Mouse (Mus musculus) myocyte (in vitro differentiated cells): ENCODE measurements around the gene Hpd. TPM values are rescaled to one million over a fixed set of nuclear protein-coding genes. Genes with fewer than 3 reads are reported as not detected.

Experiments used
- H3K27me3 ChIP-seq: one replicate; pipeline ENCODE4 v1.6.1; 2011; ENCODE audit not compliant: control insufficient read depth, insufficient read depth, insufficient read length
- H3K36me3 ChIP-seq: one replicate; pipeline ENCODE4 v1.6.1; 2011; ENCODE audit not compliant: control insufficient read depth, insufficient read depth
- H3K4me2 ChIP-seq: one replicate; pipeline ENCODE4 v1.6.1; 2011; ENCODE audit warnings: low read depth, control low read depth
- H3K4me3 ChIP-seq: one replicate; pipeline ENCODE4 v1.5.1; 2011; ENCODE audit warnings: mild to moderate bottlenecking, control low read depth, moderate library complexity
- H3K79me2 ChIP-seq: one replicate; pipeline ENCODE4 v1.6.1; 2011; ENCODE audit not compliant: control insufficient read depth, insufficient read depth
- H3ac ChIP-seq: one replicate; pipeline ENCODE4 v1.6.1; 2011; ENCODE audit not compliant: control insufficient read depth, insufficient read length
- CEBPB ChIP-seq: IDR thresholded peaks from 2 replicates; pipeline ENCODE4 v1.6.1; 2011; ENCODE audit warnings: mild to moderate bottlenecking, moderate library complexity; ENCODE audit not compliant: poor library complexity, insufficient read depth, severe bottlenecking
- E2F4 ChIP-seq: IDR thresholded peaks from one replicate; pipeline ENCODE4 v1.6.1; 2011; ENCODE audit warnings: mild to moderate bottlenecking, control low read depth, moderate library complexity; ENCODE audit not compliant: insufficient read depth
- MAX ChIP-seq: IDR thresholded peaks from one replicate; pipeline ENCODE4 v1.6.1; 2011; ENCODE audit warnings: low read depth, mild to moderate bottlenecking, control low read depth
- MYOD1 ChIP-seq, 3 experiments: IDR thresholded peaks; one replicate each; pipeline ENCODE4 v1.6.1; 2011; ENCODE audit warnings: control low read depth in 2 of 3, low read depth in 2 of 3, mild to moderate bottlenecking in 2 of 3, moderate library complexity in 1 of 3; ENCODE audit not compliant: insufficient read length in 2 of 3, control insufficient read depth in 1 of 3
- MYOG ChIP-seq, 3 experiments: IDR thresholded peaks; one replicate each; pipeline ENCODE4 v1.6.1; 2011; ENCODE audit warnings: control low read depth in 2 of 3, low read depth in 2 of 3, mild to moderate bottlenecking in 2 of 3; ENCODE audit not compliant: insufficient read length in 2 of 3, control insufficient read depth in 1 of 3, insufficient read depth in 1 of 3
- POLR2A ChIP-seq: IDR thresholded peaks from one replicate; pipeline ENCODE4 v1.6.1; 2011; ENCODE audit warnings: low read depth, mild to moderate bottlenecking, control low read depth, moderate library complexity; ENCODE audit not compliant: insufficient read length
- POLR2AphosphoS2 ChIP-seq: IDR thresholded peaks from one replicate; pipeline ENCODE4 v1.6.1; 2011; ENCODE audit warnings: low read depth, control low read depth; ENCODE audit not compliant: insufficient read length
- REST ChIP-seq: IDR thresholded peaks from one replicate; pipeline ENCODE4 v1.6.1; 2011; ENCODE audit warnings: mild to moderate bottlenecking, control low read depth, moderate library complexity; ENCODE audit not compliant: insufficient read depth, insufficient read length
- SRF ChIP-seq: IDR thresholded peaks from one replicate; pipeline ENCODE4 v1.6.1; 2011; ENCODE audit warnings: low read depth; ENCODE audit not compliant: control insufficient read depth, insufficient read length
- TCF12 ChIP-seq: IDR thresholded peaks from one replicate; pipeline ENCODE4 v1.6.1; 2011; ENCODE audit warnings: mild to moderate bottlenecking, control low read depth; ENCODE audit not compliant: poor library complexity, insufficient read depth, severe bottlenecking
- TCF3 ChIP-seq: IDR thresholded peaks from one replicate; pipeline ENCODE4 v1.6.1; 2011; ENCODE audit warnings: low read depth, control low read depth; ENCODE audit not compliant: insufficient read length
- USF1 ChIP-seq: IDR thresholded peaks from one replicate; pipeline ENCODE4 v1.6.1; 2011; ENCODE audit warnings: low read depth, mild to moderate bottlenecking, control low read depth, moderate library complexity
- polyA plus RNA-seq: library from polyadenylated mRNA; unstranded; fragments of >200 nt; fragmentation: generic; extraction: Trizol; gene quantifications from one replicate; pipeline ENCODE4 v1.2.1, GENCODE M21; 2012; ENCODE audit warnings: missing spikeins

Gene Hpd
- polyA plus RNA-seq, 1 experiment = not detected

DNA sequence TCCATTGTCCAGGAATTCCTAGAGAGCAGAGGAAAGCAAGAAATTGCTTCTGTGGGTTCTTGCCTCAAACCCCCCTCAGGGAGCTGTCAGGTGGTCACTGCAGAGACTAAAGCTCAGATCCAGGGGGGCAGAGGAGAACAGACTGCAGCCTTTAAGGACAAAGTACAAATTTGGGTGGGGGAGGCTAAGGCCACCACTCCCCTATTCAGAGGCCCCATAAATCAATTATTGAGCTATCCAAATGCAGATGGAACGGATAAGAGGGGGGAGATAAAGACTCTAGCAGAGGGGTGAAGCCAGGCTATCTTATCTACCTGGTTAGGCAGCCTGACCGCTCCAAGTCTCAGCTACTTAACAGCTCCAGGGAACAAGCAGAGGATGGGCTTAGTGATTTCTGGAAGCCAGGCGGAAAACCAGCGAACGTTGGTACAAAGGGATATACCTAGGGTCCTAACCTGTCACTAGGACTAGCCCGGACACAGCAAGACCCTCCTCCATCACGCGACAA lies 47.6 kb downstream of the Hpd start:
- Histone ChIP-seq H3K4me2 (peak overlapping the region; percentile 98), H3ac (no peak overlapping the region), H3K4me3 (peak overlapping the region; percentile 75), H3K27me3 (no peaks in the 10 kb centered on the region), H3K79me2 (peaks cover 2% of the 10 kb centered on the region), H3K36me3 (no peaks in the 10 kb centered on the region)
- TF ChIP-seq POLR2AphosphoS2 = no peak
- TF ChIP-seq MYOD1 (IDR thresholded peaks at IDR 0.05; ENCODE audit: control insufficient read depth in 1 of 3, insufficient read length in 2 of 3, low read depth in 2 of 3) = no peak

DNA sequence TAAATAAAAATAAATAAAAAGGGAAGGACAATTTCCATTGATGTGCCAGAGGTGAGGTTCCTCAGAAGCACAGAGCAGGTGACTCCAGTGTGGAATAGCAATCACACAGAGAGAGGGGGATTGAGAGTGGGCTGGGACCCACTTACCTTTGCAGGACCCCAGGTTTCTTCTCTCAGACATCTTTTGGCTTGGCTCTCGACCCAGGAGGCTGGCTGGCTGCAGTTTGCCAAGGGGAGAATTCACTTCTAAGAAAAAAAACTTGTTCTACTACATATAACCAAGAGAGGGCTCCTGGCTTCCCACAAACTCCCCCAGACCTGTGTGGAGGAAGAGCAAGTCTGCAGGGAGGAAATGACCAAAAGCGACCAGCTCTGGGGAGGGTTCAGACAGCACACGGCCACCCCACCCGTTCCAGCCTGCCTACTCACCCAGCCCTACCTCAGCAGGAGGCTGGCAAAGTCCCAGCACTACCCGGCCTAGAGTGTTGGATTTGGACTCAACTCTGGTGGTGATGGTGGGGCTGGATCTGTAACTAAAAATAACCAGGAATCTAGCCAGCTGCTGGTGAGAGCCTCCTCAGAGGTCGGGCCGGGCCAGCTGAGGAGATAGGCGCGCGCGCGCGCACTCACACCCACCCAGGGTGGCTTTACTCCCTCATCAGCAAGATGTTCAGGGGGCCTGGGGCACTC lies 48.2 kb downstream of the Hpd start:
- Histone ChIP-seq H3K79me2 (no peaks in the 10 kb centered on the region), H3ac (no peak overlapping the region), H3K27me3 (no peaks in the 10 kb centered on the region), H3K36me3 (no peaks in the 10 kb centered on the region), H3K4me3 (peak overlapping the region; percentile 75), H3K4me2 (peak overlapping the region; percentile 98)
- TF ChIP-seq TCF3 = no peak
- peak; percentile 71 for TF ChIP-seq POLR2AphosphoS2
- TF ChIP-seq MYOG (IDR thresholded peaks at IDR 0.05; ENCODE audit: control insufficient read depth in 1 of 3, insufficient read depth in 1 of 3, insufficient read length in 2 of 3, low read depth in 2 of 3) = peak; percentile 52 to 89 (median 65)
- peak; percentile 37 for TF ChIP-seq POLR2A
- TF ChIP-seq MYOD1 (IDR thresholded peaks at IDR 0.05; ENCODE audit: control insufficient read depth in 1 of 3, insufficient read length in 2 of 3, low read depth in 2 of 3) = peak in 2 of 3 experiments; percentile 10 to 58
- TF ChIP-seq SRF = peak; percentile 84
- TF ChIP-seq TCF12 = peak; percentile 73
- no peak for TF ChIP-seq USF1
- no peak for TF ChIP-seq E2F4

DNA sequence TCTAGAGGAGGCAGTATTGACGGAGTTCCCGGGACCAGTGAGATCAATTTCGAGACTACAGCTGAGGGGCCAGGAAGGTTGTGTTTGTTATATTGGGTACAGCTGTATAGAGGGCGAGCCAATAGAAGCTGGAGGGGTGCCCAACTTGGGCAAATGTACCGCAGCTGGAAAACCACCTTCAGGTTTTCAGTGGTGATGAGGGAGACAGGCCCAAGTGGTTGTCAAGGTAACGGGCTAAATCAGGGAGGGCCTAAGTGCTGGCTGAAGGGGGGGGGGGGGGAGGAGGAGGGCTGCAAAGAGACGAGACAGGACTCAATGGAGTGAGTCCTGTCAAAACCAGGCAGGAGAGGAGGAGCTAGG lies 48.8 kb downstream of the Hpd start:
- TF ChIP-seq REST (no peak), TCF3 (no peak), POLR2A (no peak), MYOG (IDR thresholded peaks at IDR 0.05; ENCODE audit: control insufficient read depth in 1 of 3, insufficient read depth in 1 of 3, insufficient read length in 2 of 3, low read depth in 2 of 3) (no peak), CEBPB (no peak), SRF (no peak), E2F4 (no peak), MAX (no peak), TCF12 (no peak), USF1 (no peak), POLR2AphosphoS2 (no peak), MYOD1 (IDR thresholded peaks at IDR 0.05; ENCODE audit: control insufficient read depth in 1 of 3, insufficient read length in 2 of 3, low read depth in 2 of 3) (no peak)
- Histone ChIP-seq H3K79me2 (no peaks in the 10 kb centered on the region), H3K36me3 (no peaks in the 10 kb centered on the region), H3ac (no peak overlapping the region), H3K27me3 (no peaks in the 10 kb centered on the region), H3K4me2 (peak overlapping the region; percentile 98), H3K4me3 (peak overlapping the region; percentile 75)

DNA sequence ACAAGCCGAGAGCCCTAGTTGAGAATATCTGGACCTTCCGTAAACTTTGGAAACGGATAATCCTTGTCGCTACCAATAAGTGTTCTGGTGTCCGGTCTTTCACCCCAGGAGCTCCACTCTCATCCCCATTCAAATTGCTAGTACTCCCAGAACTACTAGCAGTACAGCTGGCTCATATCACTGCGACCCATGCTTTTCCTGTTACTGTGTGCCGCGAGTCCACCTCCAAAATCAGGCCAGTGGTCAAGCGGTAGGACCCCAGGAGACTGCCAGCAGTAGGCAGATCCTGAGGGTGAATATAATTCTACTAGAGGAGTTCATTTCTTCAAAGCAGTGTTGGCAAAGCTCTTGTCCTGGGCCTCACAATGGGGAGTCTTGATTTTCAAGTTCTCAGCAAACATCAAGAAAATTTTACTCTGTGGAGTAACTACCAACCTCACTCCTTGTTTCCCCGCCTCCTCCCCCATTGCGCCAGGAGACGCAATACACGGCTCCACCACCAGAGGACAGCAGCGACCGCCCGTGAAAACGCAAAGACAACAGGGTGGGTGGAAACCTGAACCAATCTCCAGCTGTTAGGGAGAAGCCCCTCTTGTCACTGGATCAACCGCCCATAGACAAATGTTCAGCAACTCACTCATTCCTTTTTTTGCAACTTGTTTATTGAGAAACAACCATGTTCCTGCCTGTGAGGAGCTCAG lies 49.3 kb downstream of the Hpd start:
- Histone ChIP-seq H3K79me2 (no peaks in the 10 kb centered on the region), H3K4me3 (peak overlapping the region; percentile 75), H3ac (no peak overlapping the region), H3K27me3 (no peaks in the 10 kb centered on the region), H3K4me2 (peak overlapping the region; percentile 98), H3K36me3 (no peaks in the 10 kb centered on the region)
- TF ChIP-seq POLR2A (no peak), POLR2AphosphoS2 (no peak), REST (no peak), USF1 (no peak), E2F4 (no peak), SRF (peak; percentile 18), MYOD1 (IDR thresholded peaks at IDR 0.05; ENCODE audit: control insufficient read depth in 1 of 3, insufficient read length in 2 of 3, low read depth in 2 of 3) (peak; percentile 57 to 90 (median 79)), MAX (no peak), TCF12 (peak; percentile 76), CEBPB (no peak), TCF3 (peak; percentile 16), MYOG (IDR thresholded peaks at IDR 0.05; ENCODE audit: control insufficient read depth in 1 of 3, insufficient read depth in 1 of 3, insufficient read length in 2 of 3, low read depth in 2 of 3) (peak; percentile 53 to 91 (median 69))
